Mouse (Mus musculus): Measurements from ENCODE around the gene Prrt2.
A peak's percentile ranks its signal among the peaks of the same experiment; 100 is the strongest.

Prrt2 gene

GRCm38 (mm10) chr7:127020031-127020430 is 980 bp downstream of the Prrt2 start:
- no peak for DNase-seq (ENCODE audit: low spot score)

GRCm38 (mm10) chr7:127019306-127019960 is 1.6 kb downstream of the Prrt2 start:
- no peak for DNase-seq (ENCODE audit: low spot score)

GRCm38 (mm10) chr7:127018416-127019305 is 2.4 kb downstream of the Prrt2 start:
- DNase-seq (ENCODE audit: low spot score) = no peak

GRCm38 (mm10) chr7:127017950-127018345 is 3.1 kb downstream of the Prrt2 start:
- DNase-seq (ENCODE audit: low spot score) = no peak

GRCm38 (mm10) chr7:127016971-127017949 is 3.8 kb downstream of the Prrt2 start, which contains the start of gene Pagr1a:
Gene Pagr1a, minus strand, starts transcription at chr7:127017352.
- DNase-seq (ENCODE audit: low spot score) = peak; percentile 95

GRCm38 (mm10) chr7:127016486-127016938 is 4.5 kb downstream of the Prrt2 start:
- peak; percentile 62 for DNase-seq (ENCODE audit: low spot score)

- DNase-seq (ENCODE audit: low spot score) = no peak
Observed at GRCm38 (mm10) chr7:127016481-127016485, 4.7 kb downstream of the Prrt2 start, which contains the start of gene Pagr1b. Gene Pagr1b, minus strand, starts transcription at chr7:127016484.

GRCm38 (mm10) chr7:127016081-127016480 is 4.9 kb downstream of the Prrt2 start:
- no peak for DNase-seq (ENCODE audit: low spot score)

GRCm38 (mm10) chr7:127014993-127015392 is 6.0 kb downstream of the Prrt2 start:
- DNase-seq (ENCODE audit: low spot score) = no peak

GRCm38 (mm10) chr7:127014320-127014719 is 6.7 kb downstream of the Prrt2 start, which contains the start of gene Mvp:
Gene Mvp, minus strand, starts transcription at chr7:127014621.
- DNase-seq (ENCODE audit: low spot score) = peak; percentile 53

- no peak for DNase-seq (ENCODE audit: low spot score)
Observed at GRCm38 (mm10) chr7:127013385-127013784, 7.6 kb downstream of the Prrt2 start.

GRCm38 (mm10) chr7:127012845-127013244 is 8.2 kb downstream of the Prrt2 start:
- DNase-seq (ENCODE audit: low spot score) = no peak

GRCm38 (mm10) chr7:127012374-127012773 is 8.6 kb downstream of the Prrt2 start:
- no peak for DNase-seq (ENCODE audit: low spot score)

GRCm38 (mm10) chr7:127011717-127012116 is 9.3 kb downstream of the Prrt2 start:
- DNase-seq (ENCODE audit: low spot score) = no peak

GRCm38 (mm10) chr7:127011051-127011450 is 10.0 kb downstream of the Prrt2 start:
- DNase-seq (ENCODE audit: low spot score) = no peak

- DNase-seq (ENCODE audit: low spot score) = no peak
Observed at GRCm38 (mm10) chr7:127009307-127010085, 11.5 kb downstream of the Prrt2 start.

GRCm38 (mm10) chr7:127008239-127009019 is 12.6 kb downstream of the Prrt2 start:
- DNase-seq (ENCODE audit: low spot score) = peak; percentile 64

GRCm38 (mm10) chr7:127007313-127008024 is 13.5 kb downstream of the Prrt2 start:
- no peak for DNase-seq (ENCODE audit: low spot score)

GRCm38 (mm10) chr7:127004122-127004875 is 16.7 kb downstream of the Prrt2 start:
- no peak for DNase-seq (ENCODE audit: low spot score)

Data from ovary, adult 18-20 months (tissue).